ENCODE assay signal across 10 mouse cellular contexts in genomic region chr5:65006011-65006491, GRCm38 (mm10). TPM values are rescaled to one million over a fixed set of nuclear protein-coding genes. Genes with fewer than 3 reads are reported as not detected.
DNase-seq lines count a peak whose midpoint lies in the region; ATAC-seq and TF ChIP-seq lines count a peak whose summit lies in the region.
"Had no signal": no experiment of that assay in that cellular context is flagged by ENCODE, and none has a peak within 500 bp of the region (broad histone marks: within the 10 kb centered on the region; RNA-seq: fewer than 3 reads in every experiment).

No protein-coding gene starts in this region.

- peak; percentile 49; the same call in 1 of the 2 replicates for ATAC-seq in midbrain, embryonic 16.5 days
- no peak for ATAC-seq in heart, embryonic 12.5 days (ENCODE audit: insufficient number of reproducible peaks, low FRiP score)
- ATAC-seq: intestine, embryonic 16.5 days had no signal

- H3K36me3 ChIP-seq in midbrain, embryonic 16.5 days (ENCODE audit: control insufficient read depth, insufficient read depth, low read length) = no peaks in the 10 kb centered on the region
- H3K36me3 ChIP-seq in heart, embryonic 12.5 days = peaks cover 43% of the 10 kb centered on the region

- peak overlapping the region; percentile 41 for H3K27ac ChIP-seq in gastrocnemius, adult 2 months
- peak overlapping the region; percentile 63; the same call in 1 of the 2 replicates for H3K27ac ChIP-seq in midbrain, embryonic 16.5 days (ENCODE audit: low read length)
- H3K27ac ChIP-seq in heart, embryonic 12.5 days (ENCODE audit: poor library complexity, severe bottlenecking) = no peak overlapping the region

- H3K4me3 ChIP-seq in gastrocnemius, adult 2 months = no peak overlapping the region
- no peak overlapping the region for H3K4me3 ChIP-seq in midbrain, embryonic 16.5 days (ENCODE audit: low read depth, low read length)
- no peak overlapping the region for H3K4me3 ChIP-seq in heart, embryonic 12.5 days

- intact Hi-C loops in gastrocnemius, adult 2 months (cut with DNase I) = no loop called here

- H3K4me2 ChIP-seq in midbrain, embryonic 16.5 days (ENCODE audit: low read length) = no peak overlapping the region
- H3K4me2 ChIP-seq in heart, embryonic 12.5 days = no peak overlapping the region

- no peak overlapping the region for H3K9ac ChIP-seq in midbrain, embryonic 16.5 days (ENCODE audit: low read depth, low read length)
- H3K9ac ChIP-seq in heart, embryonic 12.5 days = no peak overlapping the region

- DNase-seq in gastrocnemius, adult 2 months = no peak
- no peak for DNase-seq in gastrocnemius, postnatal 4 days (ENCODE audit: low spot score in 2 of 2)
- DNase-seq in CD4-positive helper T cell, adult 2 months (ENCODE audit: low read depth, low spot score) = peak; percentile 34
- peak; percentile 60 for DNase-seq in brain, adult 2 months (ENCODE audit: low read depth, low spot score)
- DNase-seq in c-Kit-positive CD71-positive TER-119-positive erythroid progenitor cells, embryonic 14.5 days (ENCODE audit: low spot score) = no peak
- no peak for DNase-seq in frontal cortex, postnatal 25 days (ENCODE audit: low spot score in 2 of 2)
- DNase-seq: lung, postnatal 14 days had no signal

- H3K4me1 ChIP-seq in midbrain, embryonic 16.5 days (ENCODE audit: control insufficient read depth, insufficient read depth, low read length) = peaks cover 8% of the 10 kb centered on the region; the same call in 1 of the 2 replicates
- H3K4me1 ChIP-seq in heart, embryonic 12.5 days (replicated peaks) = peaks cover 8% of the 10 kb centered on the region; the same call in 1 of the 2 replicates

- WGBS in midbrain, embryonic 16.5 days = 29% methylated on average over 4 of the region's 4 CpGs
- 30% methylated on average over 4 of the region's 4 CpGs for WGBS in heart, embryonic 12.5 days

- no peaks in the 10 kb centered on the region for H3K27me3 ChIP-seq in midbrain, embryonic 16.5 days (ENCODE audit: control insufficient read depth, insufficient read depth, low read depth, low read length)
- no peaks in the 10 kb centered on the region for H3K27me3 ChIP-seq in heart, embryonic 12.5 days (replicated peaks)

- TF ChIP-seq CTCF in gastrocnemius, adult 2 months (IDR thresholded peaks at IDR 0.05) = no peak

- no peaks in the 10 kb centered on the region for H3K9me3 ChIP-seq in midbrain, embryonic 16.5 days (replicated peaks; ENCODE audit: control insufficient read depth, low read length, poor library complexity, severe bottlenecking)
- peaks cover 9% of the 10 kb centered on the region for H3K9me3 ChIP-seq in heart, embryonic 12.5 days (replicated peaks)

RNA-seq across cellular contexts. Expression of gene Fam114a1, which starts 36.2 kb away (rescaled TPM):
- total RNA-seq in gastrocnemius, adult 2 months (2021) = 10 to 100 TPM in 1 of 2 experiments, 1 to 10 TPM in 1; 7.6 to 14.1 TPM
- total RNA-seq in gastrocnemius, postnatal 4 days (2021) = 10 to 100 TPM; 63.3 to 71.7 TPM
- polyA plus RNA-seq in midbrain, embryonic 16.5 days (2015; fragmentation: Nextera tagmentation; extraction: Ambion mirVana) = 6.6 and 7.3 TPM in 2 replicates
- 44.1 and 45.1 TPM in 2 replicates for polyA plus RNA-seq in heart, embryonic 12.5 days (2016; fragmentation: Nextera tagmentation; extraction: Ambion mirVana)

RNA-seq across cellular contexts. Expression of gene Tlr6, which starts 46.2 kb away (rescaled TPM):
- under 1 TPM; 0.28 to 0.36 TPM for total RNA-seq in gastrocnemius, adult 2 months (2021)
- 1 to 10 TPM; 2.1 TPM for total RNA-seq in gastrocnemius, postnatal 4 days (2021)
- polyA plus RNA-seq in midbrain, embryonic 16.5 days (2015; fragmentation: Nextera tagmentation; extraction: Ambion mirVana) = 0.23 and 0.36 TPM in 2 replicates
- polyA plus RNA-seq in heart, embryonic 12.5 days (2016; fragmentation: Nextera tagmentation; extraction: Ambion mirVana) = 0.67 and 0.72 TPM in 2 replicates

Comparison
In these comparisons a context has a peak if more than half of its experiments do, and no peak if none do; other contexts are left out.
1. RNA of gene Fam114a1, which starts 36.2 kb away (total RNA-seq): 63.3 to 71.7 TPM in gastrocnemius, postnatal 4 days; 7.6 to 14.1 TPM in gastrocnemius, adult 2 months; every median in the first group is over 4 times any median in the second.
2. DNase-seq: peak in CD4-positive helper T cell, adult 2 months (single experiment) and brain, adult 2 months (single experiment); none in gastrocnemius, adult 2 months (single experiment), gastrocnemius, postnatal 4 days (0 of 2), c-Kit-positive CD71-positive TER-119-positive erythroid progenitor cells, embryonic 14.5 days (single experiment) and frontal cortex, postnatal 25 days (0 of 2).